Mouse (Mus musculus) bone marrow, adult 2 months (tissue): ENCODE data around the gene Mgst3.

Experiments used
- CTCF ChIP-seq: fragments of 200-500 bp; IDR thresholded peaks from 2 replicates; pipeline ENCODE4 v1.5.1; 2011; ENCODE audit warnings: low read length, control low read depth; ENCODE audit not compliant: control insufficient read depth, insufficient read depth
- POLR2A ChIP-seq: fragments of 200-500 bp; IDR thresholded peaks from 2 replicates; pipeline ENCODE4 v1.6.1; 2011; ENCODE audit warnings: low read depth, mild to moderate bottlenecking, control low read depth, low read length, borderline replicate concordance; ENCODE audit not compliant: control insufficient read depth

- TF ChIP-seq CTCF (no peak), POLR2A (no peak)
Observed at GRCm38 (mm10) chr1:167385211-167385610, 8.4 kb downstream of the Mgst3 start.
